Mouse (Mus musculus) mesoderm, embryonic 11.5 days (tissue): ENCODE data around the gene Wfikkn2.

Experiments
- DNase-seq: peaks from one replicate; pipeline ENCODE4 v3.0.0-alpha.2; 2012; ENCODE audit warnings: low read depth, low spot score

Wfikkn2 gene

GRCm38 (mm10) chr11:94265134-94265785, 19.5 kb upstream of the Wfikkn2 start:
- peak; percentile 82 for DNase-seq

DNA sequence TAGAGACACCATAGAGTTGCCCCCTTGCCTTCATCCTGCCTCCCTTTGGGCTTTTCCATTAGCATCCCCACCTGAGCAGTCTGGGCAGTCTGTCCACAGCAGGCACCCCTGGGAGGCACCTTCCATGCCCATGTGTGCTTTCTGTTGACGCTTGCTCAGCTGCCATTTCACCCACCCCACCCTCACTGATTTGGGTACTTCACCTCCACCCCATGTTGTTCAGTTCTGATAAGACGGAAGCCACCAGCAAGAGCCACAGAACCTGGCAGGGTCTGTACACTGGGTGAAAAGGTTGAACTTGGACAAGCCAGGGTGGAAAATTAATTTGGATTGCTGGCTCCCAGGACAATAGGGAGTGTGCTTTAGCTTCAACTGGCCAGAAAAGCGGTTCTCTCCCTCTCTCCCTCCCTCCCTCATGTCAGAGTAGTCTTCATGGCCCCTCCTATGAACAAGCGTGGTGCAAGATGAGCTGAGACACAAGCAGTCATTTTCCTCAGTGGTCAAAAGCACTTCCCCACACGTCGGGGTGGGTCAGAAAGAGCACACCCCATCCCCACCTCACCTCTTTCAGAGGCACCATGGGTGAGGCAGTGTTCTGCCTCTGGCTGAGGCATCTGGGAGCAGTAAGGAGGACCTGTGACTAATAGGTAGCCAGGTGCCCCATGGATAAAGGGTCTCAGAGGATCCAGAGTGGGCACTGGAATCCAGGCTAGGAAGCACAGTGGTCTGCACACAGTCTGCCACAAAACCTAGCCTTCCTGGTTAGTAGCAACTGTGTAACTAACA, 16.0 kb upstream of the Wfikkn2 start:
- DNase-seq, result no peak

DNA sequence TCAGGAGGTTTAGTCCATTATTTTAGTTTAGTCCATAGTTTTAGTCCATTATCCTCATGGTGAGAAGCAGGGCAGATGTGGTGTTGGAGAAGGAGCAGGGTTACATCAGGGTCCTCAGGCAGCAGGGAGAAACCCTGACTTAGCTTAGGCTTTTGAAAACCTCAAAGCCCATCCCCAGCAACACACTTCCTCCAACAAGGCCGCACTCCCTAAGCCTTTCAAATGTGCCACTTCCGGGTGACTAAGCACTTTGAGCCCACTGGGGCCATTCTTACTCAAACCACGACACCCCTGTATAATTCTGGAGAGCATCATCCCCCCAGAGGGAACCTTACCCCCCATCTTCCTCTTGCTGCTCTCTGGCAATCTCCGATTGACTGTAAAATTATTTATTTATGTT, 14.0 kb upstream of the Wfikkn2 start:
- DNase-seq, result no peak

DNA sequence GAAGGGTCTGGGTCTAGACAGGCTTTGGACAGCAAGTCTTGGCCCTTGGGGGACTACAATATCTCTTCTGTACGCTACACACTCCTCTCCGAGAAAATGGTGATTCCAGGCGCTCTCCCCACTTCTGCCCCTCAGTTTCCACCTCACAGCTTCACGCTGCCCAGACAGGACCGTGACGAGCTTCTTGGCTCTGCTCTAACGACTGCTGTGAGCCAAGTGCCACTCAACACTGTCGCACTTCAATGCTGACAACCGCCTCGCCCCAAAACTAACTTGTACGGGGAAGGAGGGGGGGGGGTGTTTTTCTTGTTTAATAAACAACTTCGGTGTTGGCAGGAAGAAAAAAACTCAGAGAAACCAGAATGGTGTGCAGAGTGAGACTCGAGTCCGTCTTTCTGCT, 12.2 kb upstream of the Wfikkn2 start:
- DNase-seq, result no peak

DNA sequence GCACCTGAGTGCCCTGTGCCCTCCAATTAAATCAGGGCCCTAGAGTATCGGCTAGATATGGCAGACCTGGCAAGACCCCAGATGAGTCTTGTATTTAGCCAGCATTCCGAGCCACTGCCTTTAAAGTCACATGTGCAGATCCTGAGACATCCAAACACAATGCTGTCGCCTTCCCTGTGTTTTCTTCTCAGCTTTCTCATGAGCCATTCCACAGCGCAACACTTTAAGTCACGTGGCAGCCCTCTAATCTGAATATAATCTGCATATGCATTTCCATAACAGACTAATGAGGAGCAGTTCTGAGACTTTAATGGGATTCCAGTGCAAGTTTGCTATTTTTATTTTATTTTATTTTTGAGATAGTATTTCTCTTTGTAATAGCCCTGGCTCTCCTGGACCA, 9.9 kb upstream of the Wfikkn2 start:
- DNase-seq, result no peak

- DNase-seq, result no peak
Observed at GRCm38 (mm10) chr11:94253691-94254090, 7.9 kb upstream of the Wfikkn2 start.

DNA sequence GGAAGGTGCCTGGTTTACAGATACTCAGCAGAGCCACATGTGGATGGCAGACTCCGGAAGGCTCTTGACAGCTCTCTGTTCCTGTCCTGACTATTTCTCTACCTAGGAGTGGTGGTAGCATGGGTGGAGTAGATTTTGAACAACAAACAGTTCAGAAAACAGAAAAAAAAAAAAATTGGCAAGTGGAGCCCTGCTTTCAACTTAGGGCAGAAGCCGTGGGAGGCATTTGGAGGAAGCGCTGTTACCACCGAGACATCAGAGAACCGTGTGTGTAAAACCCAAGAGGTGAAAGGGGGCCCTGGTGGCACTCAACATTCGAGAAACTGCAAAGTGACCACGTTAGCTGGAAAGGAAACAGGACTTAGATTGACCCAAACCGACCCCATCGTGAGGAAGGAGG, 7.4 kb upstream of the Wfikkn2 start:
- no peak for DNase-seq

DNA sequence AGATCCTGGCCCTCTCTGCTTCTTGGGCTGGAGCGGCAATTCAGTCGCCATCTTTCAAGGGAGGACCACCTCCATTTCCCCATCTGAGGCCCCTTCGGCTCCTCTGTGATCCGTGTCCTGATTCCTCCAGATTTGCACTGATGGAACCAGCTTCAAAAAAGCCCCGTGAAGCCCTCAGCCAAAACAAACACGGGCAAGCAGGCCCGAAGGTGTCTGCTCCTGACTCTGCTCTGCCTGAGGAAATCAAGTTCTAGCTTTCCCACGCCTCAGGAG, 920 bp upstream of the Wfikkn2 start:
- no peak for DNase-seq

DNA sequence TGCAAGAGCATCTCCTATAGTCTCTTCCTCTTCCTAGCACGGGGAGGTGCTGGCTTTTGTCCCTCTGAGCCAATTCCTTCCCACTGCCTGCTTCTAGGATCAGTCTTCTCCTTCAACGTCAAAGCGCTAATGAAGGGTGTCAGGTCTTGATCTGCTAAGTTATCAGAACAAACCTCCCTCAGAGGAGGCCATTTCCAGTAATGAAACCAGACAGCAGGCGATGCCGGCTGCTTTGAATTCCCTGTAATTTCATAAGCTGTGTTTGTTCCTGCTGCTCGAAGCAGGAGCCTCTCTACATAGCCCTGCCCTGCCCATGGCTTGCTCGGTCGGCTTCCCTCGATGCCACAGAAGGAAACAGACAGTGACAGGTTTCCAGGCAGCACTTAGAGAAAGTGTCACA, 1.4 kb downstream of the Wfikkn2 start:
- no peak for DNase-seq

DNA sequence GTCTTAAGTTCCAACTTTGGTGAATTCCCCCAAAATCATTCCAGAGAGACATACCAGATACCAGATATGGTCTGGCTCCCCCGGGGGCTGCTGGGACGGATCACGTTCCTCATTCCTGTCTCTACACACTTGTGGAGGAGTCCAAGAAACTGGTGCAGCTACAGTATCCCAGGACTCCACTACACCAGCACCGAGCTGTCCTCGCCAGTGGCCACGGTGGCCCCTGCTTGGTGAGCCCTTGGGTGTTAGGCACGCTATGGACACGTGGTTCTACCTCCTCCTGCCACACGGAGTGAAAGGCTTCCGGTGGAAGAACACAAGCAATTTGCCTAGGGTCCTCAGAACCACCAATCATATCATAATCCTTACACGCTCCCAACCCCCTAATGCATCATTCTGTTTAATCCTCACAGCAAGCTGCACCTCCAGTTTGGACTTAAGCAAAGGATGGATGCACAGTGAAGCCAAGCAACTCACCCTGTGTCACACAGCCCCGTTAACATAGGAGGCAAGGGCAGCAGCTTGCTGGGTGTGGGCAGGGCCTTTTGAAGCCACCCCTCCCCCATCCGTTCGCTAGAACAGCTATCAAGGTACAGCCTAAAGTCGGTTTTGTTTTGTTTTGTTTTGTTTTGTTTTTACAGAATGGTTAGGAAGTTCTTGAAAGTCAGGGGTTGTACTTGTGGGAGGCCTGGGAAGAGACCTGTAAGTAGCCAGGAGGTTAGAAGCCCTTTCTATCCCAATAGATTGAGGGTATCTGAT, 2.2 kb downstream of the Wfikkn2 start:
- DNase-seq, result no peak

GRCm38 (mm10) chr11:94242760-94243421, 2.9 kb downstream of the Wfikkn2 start:
- peak; percentile 72 for DNase-seq

DNA sequence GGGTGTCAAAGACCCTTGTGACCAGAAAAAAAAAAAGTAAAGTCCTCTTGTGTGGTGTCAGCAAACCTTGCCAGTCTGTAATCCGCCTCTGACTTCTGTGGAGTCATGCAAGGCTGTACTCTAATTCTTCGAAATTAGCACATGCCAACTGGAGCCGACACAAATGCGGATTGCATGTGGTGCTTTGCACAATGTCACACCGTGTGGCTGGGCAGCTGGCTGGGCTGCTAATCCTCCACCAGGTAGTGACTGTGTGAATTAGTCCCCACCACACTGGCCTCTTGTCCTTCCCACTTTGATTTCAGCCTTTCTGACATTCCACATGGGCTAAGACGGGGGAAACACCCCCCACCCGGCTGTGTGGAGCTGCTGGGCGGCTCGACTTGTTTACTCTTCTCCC, 6.1 kb downstream of the Wfikkn2 start:
- DNase-seq, result no peak

- DNase-seq, result no peak
Observed at GRCm38 (mm10) chr11:94238786-94239185, 7.0 kb downstream of the Wfikkn2 start.

DNA sequence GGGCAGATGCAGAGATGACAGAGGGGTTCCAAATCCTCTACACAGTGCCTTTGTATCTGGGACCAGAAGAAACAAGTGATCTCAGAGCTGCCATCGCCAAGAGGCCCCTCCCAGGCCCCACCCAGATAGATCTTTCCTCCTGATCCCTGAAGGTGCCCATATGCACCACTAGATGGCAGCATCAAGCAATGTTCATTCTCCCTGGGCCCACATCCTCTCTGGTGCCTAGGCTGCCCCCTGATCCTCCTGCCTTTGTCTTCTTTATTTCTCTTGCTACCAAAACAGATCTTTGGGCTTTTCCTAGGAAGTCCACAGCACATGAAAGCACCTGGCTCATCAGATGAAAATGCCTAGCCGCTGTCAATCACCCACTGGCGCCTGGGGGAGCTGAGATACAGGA, 9.7 kb downstream of the Wfikkn2 start:
- DNase-seq, result peak; percentile 90

GRCm38 (mm10) chr11:94234857-94235256, 10.9 kb downstream of the Wfikkn2 start:
- DNase-seq, result no peak

- DNase-seq, result no peak
Observed at GRCm38 (mm10) chr11:94234380-94234779, 11.4 kb downstream of the Wfikkn2 start.

DNA sequence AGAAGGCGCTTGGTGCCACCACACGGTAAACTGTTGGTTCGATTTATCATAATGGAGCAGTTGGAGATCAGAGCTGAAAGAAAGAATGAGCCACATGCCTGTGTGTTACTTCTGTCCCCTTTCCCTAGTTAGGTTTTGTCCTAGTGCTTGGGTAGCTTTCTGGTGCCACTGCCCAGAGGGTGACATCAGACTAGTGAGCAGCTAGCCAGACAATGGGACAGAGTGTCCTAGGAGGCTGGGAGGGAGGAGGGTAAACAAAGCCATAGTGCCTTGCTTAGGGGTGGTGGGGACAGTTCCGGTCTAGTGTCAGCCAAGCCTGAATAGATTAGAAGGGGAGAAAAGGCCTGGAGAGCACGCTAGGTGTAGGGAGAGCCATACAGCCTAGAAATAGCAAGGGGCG, 12.4 kb downstream of the Wfikkn2 start:
- DNase-seq, result no peak

DNA sequence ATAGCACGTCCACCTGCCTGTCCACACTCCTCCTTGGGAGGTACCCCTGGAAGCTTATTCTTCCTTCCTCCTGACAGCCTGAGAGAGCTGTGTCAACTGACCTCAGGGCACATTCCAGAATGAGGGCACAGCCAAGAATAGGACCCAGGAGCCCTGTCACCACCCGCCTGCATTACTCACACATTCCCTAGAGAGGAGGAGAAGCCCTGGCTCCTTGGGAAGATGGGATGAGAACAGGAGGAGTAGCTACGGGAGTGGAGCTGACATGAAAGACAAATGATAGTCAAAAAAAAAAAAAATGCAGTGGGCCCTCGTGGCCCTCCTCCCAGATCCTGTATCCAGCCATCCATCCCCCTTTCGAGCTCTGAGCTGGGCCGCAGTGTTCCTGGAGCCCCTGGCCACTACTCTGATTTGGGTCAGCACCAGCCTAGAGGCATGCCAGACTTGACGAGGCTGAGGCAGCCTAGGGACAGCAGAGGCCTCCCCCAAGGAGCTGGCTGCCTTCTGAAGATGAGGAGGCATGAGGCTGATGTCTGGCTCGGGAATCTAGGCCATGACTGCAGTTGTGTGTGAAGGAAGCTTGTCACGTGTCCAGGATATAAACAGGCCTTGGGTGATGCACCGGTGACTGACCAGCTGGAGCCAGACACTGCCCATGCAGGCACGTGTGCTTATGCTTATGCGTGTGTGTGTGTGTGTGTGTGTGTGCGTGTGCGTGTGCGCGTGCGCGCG, 13.8 kb downstream of the Wfikkn2 start:
- no peak for DNase-seq

DNA sequence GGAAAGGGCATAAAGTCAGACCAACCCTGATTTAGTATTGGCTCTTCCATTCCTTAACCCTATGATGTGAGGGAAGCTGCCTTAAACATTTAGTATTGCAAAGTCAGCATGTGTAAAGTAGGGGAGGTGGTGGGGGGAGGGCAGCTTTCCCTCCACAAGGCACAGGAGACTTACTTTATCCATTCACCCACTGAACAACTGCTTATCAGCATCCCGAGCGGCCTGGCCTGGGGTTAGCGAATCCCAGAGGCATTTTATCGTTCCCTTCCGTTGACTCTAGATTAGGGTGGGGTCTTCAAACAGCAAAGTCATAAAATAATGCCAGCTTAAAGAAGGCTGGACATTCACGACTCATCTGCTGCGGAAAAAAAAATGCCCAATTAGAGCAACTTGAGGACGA, 15.6 kb downstream of the Wfikkn2 start:
- no peak for DNase-seq

GRCm38 (mm10) chr11:94229207-94229960, 16.4 kb downstream of the Wfikkn2 start:
- DNase-seq, result no peak

DNA sequence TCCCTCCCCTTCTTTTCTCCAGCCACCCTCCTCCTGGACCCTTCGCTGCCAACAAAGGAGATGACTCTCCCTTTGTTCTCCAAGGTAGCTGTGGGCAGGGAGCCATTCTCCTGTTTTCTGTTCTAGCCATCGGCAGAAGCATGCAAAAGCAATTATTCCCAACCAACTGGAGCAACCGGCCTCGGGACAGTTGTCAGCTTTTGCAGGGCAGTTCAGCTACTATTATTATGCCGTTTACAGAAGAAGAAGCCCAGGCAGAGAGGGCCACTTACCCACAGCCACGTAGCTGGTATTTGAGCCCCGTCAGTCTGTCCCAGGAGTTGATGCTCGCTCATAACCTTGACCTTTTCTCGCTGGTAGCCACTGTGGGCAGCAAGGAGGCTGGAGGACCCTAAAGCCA, 17.4 kb downstream of the Wfikkn2 start:
- no peak for DNase-seq
